In the genomic region with DNA sequence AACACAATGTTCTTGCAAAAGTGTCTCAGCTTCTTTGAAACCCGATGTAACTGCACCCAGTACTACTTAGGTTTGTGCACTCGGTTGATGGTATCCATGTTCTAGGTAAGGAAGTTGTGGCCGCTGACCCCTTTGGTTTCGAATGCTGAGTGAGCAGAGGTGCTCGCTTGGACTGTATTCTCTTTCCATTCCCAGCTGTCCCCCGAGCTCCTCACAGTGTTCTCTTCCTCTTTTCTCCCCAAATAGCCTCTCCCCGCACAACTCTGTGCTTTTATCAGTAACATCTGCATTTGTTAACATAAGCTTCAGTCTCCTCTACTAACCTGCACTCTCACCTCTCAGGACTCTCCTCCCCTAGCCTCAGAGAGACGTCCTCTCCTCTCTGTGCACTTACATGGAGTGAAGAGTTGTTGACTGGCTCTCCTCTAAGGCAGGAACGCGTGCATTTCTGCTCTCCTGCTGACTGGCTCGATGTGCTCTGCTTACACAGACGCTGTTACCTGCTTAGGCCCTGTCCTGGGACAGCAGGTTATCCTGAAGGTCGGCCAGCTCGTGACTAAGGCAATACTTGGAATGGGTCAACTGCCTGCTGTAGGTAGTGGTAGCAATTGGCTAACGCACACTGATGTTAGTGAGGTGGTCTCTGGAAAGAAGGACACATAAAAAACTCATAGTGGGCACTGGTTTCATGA, we compare ENCODE assay signal across 22 mouse cellular contexts.
"Had no signal": no experiment of that assay in that cellular context is flagged by ENCODE, and none has a peak within 500 bp of the region (broad histone marks: within the 10 kb centered on the region; RNA-seq: fewer than 3 reads in every experiment).

No protein-coding gene starts in this region.

- H3K9ac ChIP-seq: limb, embryonic 13.5 days; liver, embryonic 13.5 days; lung, embryonic 15.5 days; midbrain, embryonic 13.5 days; neural tube, embryonic 13.5 days had no signal

- H3K27me3 ChIP-seq: limb, embryonic 13.5 days; liver, embryonic 13.5 days; lung, embryonic 15.5 days; midbrain, embryonic 13.5 days; neural tube, embryonic 13.5 days had no signal

- H3K36me3 ChIP-seq: liver, embryonic 13.5 days had no signal

- H3K9me3 ChIP-seq: limb, embryonic 10.5 days had no signal

- DNase-seq: kidney, adult 9 months; kidney, postnatal 25 days; layer of hippocampus, adult 9-11 months; liver; liver, embryonic 13.5 days; lung, postnatal 10 days; lung, postnatal 36 days; retina, postnatal 1 day; right cerebral cortex, postnatal 25 days; spleen, adult 18-20 months; thymus, adult 18-20 months; thymus, postnatal 36 days had no signal

- H3K4me2 ChIP-seq: limb, embryonic 13.5 days; liver, embryonic 13.5 days; lung, embryonic 15.5 days; midbrain, embryonic 13.5 days; neural tube, embryonic 13.5 days had no signal

- H3K27ac ChIP-seq: kidney, postnatal 0 days; layer of hippocampus, adult 2 months; limb, embryonic 10.5 days; limb, embryonic 13.5 days; liver, embryonic 13.5 days; lung, embryonic 15.5 days; midbrain, embryonic 10.5 days; midbrain, embryonic 13.5 days; neural tube, embryonic 13.5 days had no signal

- H3K4me1 ChIP-seq: neural tube, embryonic 13.5 days had no signal

- ATAC-seq: midbrain, embryonic 13.5 days; midbrain, embryonic 16.5 days had no signal

- H3K4me3 ChIP-seq: layer of hippocampus, adult 2 months; limb, embryonic 10.5 days; limb, embryonic 13.5 days; liver, embryonic 13.5 days; lung, embryonic 15.5 days; midbrain, embryonic 10.5 days; midbrain, embryonic 13.5 days; myocyte; neural tube, embryonic 13.5 days had no signal
